Mouse (Mus musculus) CD4-positive, CD25-positive, alpha-beta regulatory T cell, adult 2 months (primary cell): ENCODE data around the gene Frat1.

Experiments
- DNase-seq: peaks from one replicate; pipeline ENCODE4 v3.0.0-alpha.2; 2012; ENCODE audit warnings: low read depth, low spot score

Frat1 gene

GRCm38 (mm10) chr19:41842706-41843105, 12.9 kb downstream of the Frat1 start:
- DNase-seq = no peak

- DNase-seq = peak; percentile 75
Observed at GRCm38 (mm10) chr19:41844345-41844744, 14.6 kb downstream of the Frat1 start.

- no peak for DNase-seq
Observed at GRCm38 (mm10) chr19:41846366-41847090, 16.8 kb downstream of the Frat1 start.

DNA sequence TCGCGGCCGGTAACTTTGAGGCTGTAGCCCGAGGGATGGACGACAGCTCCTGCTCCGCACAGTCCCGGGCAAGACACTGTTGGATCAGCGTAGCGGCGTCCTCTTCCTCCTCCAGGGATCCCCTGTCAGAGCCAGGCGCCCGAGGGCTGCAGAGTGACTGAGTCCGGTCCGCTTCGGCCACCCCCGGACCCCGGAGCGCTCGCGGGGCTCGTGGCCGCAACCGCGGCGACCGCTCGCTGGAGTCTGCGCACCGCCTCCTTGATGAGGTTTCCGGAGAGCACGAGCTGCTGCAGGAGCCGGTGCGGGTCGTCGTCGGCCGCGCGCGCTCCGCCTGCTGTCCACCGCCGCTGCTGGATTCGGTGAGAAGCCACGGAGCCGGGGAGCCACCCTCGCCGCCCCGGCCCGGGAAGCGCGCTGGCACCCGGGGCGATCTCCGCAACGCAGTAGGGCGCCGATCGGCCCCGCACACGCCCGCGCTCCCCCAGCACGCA, 17.4 kb downstream of the Frat1 start:
- peak; percentile 61 for DNase-seq

- peak; percentile 79 for DNase-seq
Observed at GRCm38 (mm10) chr19:41847614-41847991, 17.8 kb downstream of the Frat1 start.

GRCm38 (mm10) chr19:41847992-41848851, 18.5 kb downstream of the Frat1 start, which contains the start of gene Frat2:
Gene Frat2 (minus strand): TSS chr19:41848132.
- DNase-seq = peak; percentile 95

GRCm38 (mm10) chr19:41850021-41850718, 20.4 kb downstream of the Frat1 start:
- no peak for DNase-seq

GRCm38 (mm10) chr19:41850719-41851543, 21.2 kb downstream of the Frat1 start:
- no peak for DNase-seq

DNA sequence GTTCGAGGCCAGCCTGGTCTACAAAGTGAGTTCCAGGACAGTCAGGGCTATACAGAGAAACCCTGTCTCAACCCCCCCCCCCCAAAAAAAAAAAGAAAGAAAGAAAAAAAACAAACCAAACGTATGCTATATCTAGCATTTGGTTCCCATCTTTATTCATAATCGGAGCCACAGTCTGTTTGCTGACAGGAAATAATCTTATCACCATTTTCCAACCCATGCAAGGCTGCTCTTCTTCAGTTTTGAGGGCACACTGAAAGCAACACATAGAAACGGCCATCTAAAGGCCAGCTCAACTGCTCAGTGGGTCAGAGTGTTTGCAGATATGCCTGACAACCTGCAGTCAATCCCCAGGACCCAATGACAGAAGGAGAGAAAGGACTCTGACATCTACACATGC, 22.7 kb downstream of the Frat1 start:
- no peak for DNase-seq

- DNase-seq = no peak
Observed at GRCm38 (mm10) chr19:41857086-41857762, 27.5 kb downstream of the Frat1 start.

DNA sequence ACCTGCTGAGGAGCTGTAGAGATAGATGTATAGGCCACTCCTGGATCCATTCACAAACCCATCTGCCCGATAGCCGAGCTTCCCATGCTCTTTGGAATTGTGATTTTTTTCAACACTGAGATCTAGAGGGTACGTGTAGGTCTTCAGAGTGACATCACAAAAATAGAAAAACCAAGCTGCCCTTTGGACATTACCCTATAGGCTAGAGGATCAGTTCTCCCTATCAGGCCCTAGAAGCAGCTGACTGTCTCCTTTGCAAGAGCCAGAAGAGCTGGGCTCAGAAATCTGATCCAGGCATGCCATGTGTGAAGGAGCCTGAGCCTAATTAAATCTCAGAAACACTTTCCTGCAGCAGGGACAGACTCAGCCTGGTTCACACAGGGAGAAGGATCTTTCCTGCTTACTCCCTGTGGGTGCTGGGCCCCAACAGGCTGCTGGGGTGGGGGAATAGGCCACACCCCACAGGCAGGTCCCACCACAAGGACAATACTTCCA, 28.1 kb downstream of the Frat1 start:
- DNase-seq = no peak

DNA sequence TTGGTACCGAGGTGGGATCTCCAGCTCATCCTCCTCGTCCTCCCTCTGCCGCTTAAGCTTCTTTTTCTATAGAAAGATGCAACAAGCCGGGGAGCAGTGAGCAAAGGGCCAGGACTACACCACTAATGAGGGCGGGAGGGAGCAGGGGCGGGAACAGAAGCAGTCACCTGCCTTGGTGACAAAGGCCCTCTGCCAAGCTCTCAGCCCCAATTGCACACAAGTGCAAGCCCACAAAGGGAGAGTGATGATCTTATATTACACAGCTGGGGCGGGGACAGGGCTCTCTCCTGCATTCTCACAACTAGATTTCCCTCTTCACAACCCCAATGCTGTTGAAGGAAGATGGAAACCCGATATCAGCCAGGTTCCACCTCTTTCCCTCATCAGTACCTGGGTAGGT, 36.9 kb downstream of the Frat1 start:
- DNase-seq = no peak

DNA sequence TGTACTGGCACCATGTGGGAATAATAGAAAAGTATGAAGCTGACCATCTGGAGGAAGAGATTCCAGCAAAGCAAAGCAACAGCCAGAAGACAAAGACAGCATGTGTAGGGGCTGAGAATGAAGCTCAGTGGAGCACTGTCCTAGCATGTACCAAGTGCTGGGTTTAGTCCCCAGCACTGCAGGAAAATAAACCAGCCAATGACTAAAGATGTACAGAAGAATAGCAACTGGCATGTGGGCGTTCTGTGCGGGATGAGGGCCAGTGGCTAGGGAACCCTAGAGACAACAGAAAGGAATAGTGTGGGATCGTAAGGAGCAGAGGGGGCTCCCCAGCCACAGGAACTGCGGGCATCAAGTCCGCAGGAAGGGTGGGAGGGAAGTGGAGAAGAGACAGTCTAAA, 39.5 kb downstream of the Frat1 start:
- no peak for DNase-seq

DNA sequence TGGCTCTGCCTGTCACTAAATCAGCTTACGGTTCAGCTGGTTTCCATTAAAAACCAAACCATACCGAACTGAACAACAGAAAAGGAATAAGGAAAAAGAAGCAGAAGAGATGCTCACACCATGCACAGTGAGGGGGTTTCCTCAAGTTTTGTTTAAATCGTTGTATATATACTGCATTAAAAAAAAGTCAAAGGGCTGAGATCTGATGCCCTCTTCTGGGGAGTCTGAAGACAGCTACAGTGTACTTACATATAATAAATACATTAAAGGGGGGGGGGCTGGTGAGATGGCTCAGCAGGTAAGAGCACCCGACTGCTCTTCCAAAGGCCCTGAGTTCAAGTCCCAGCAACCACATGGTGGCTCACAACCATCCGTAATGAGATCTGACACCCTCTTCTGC, 40.2 kb downstream of the Frat1 start:
- peak; percentile 52 for DNase-seq

GRCm38 (mm10) chr19:41872285-41872684, 42.5 kb downstream of the Frat1 start:
- no peak for DNase-seq

DNA sequence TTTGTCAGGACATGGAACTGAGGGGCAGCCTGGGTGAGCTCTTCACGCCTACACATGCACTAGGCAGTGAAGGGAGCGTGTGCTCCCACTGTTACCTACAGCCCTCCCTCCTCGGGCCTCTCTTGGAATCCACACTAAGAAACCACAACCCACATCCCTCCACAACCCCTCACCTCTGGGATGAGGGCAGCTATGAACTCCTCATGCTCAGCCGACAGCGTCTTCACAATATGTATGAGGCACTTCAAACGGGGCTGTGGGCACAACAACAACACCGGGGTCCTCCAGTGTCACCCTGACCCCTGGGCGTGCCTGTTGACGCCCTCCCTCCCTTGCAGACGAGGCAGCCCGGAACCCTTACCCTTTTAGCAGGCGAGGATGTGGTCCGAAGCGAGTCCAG, 44.6 kb downstream of the Frat1 start:
- no peak for DNase-seq

GRCm38 (mm10) chr19:41881842-41882241, 52.1 kb downstream of the Frat1 start:
- no peak for DNase-seq
